Comparison of ENCODE assay signal across 10 mouse cellular contexts in the genomic region with DNA sequence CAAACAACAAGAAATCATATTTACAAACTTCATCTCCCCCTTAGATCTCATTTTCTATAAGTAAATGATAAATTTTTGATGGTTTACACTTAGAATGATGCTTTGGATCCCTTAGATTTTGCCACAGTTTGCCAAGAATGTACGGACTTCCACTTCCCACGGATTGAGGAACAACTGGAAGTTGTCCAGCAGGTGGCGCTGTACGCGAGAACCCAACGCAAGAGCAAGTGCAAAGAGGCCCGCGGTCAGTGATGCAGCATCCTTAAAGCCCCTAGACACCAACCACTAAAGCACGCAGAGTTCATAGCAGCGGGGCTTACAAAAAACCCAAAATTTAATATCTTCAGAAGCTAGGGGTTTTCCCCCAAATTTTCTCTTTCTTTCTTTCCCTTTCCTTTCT. TPM values are rescaled to one million over a fixed set of nuclear protein-coding genes. Genes with fewer than 3 reads are reported as not detected.
DNase-seq lines count a peak whose midpoint lies in the region; ATAC-seq and TF ChIP-seq lines count a peak whose summit lies in the region.
"Had no signal": no experiment of that assay in that cellular context is flagged by ENCODE, and none has a peak within 500 bp of the region (broad histone marks: within the 10 kb centered on the region; RNA-seq: fewer than 3 reads in every experiment).

No protein-coding gene starts in this region.

- no peaks in the 10 kb centered on the region for H3K36me3 ChIP-seq in hindbrain, embryonic 11.5 days (ENCODE audit: control insufficient read depth, insufficient read depth, low read length)
- peaks cover 62% of the 10 kb centered on the region for H3K36me3 ChIP-seq in hindbrain, embryonic 13.5 days
- peaks cover 40% of the 10 kb centered on the region; the same call in 1 of the 2 replicates for H3K36me3 ChIP-seq in embryonic facial prominence, embryonic 14.5 days (ENCODE audit: control insufficient read depth, insufficient read depth, low read length)
- H3K36me3 ChIP-seq in limb, embryonic 10.5 days: peaks cover 20% of the 10 kb centered on the region
- H3K36me3 ChIP-seq in thymus, adult 2 months (ENCODE audit: control insufficient read depth, insufficient read depth, low read length): peaks cover 18% of the 10 kb centered on the region

- TF ChIP-seq CTCF in bone marrow, adult 2 months (IDR thresholded peaks at IDR 0.05; ENCODE audit: control insufficient read depth, insufficient read depth, low read length): peak; percentile 94
- peak; percentile 85; the same call in 1 of the 2 replicates for TF ChIP-seq CTCF in thymus, adult 2 months (IDR thresholded peaks at IDR 0.05; ENCODE audit: borderline replicate concordance, control insufficient read depth, extremely low read depth, insufficient read depth, low read length, poor library complexity)

- no peak overlapping the region for H3K4me3 ChIP-seq in hindbrain, embryonic 11.5 days (ENCODE audit: low read depth, low read length)
- no peak overlapping the region for H3K4me3 ChIP-seq in hindbrain, embryonic 13.5 days
- no peak overlapping the region for H3K4me3 ChIP-seq in bone marrow, adult 2 months (replicated peaks; ENCODE audit: control insufficient read depth, low read depth, low read length)
- H3K4me3 ChIP-seq in embryonic facial prominence, embryonic 14.5 days (ENCODE audit: low read depth, low read length): no peak overlapping the region
- no peak overlapping the region for H3K4me3 ChIP-seq in limb, embryonic 10.5 days
- no peak overlapping the region for H3K4me3 ChIP-seq in thymus, adult 2 months (ENCODE audit: control insufficient read depth, insufficient read depth, low read length)
- H3K4me3 ChIP-seq: embryonic facial prominence, embryonic 15.5 days had no signal

- DNase-seq in hindbrain, embryonic 11.5 days (ENCODE audit: low spot score): peak; percentile 88
- peak; percentile 85 for DNase-seq in embryonic facial prominence, embryonic 14.5 days (ENCODE audit: low spot score)
- peak; percentile 85 for DNase-seq in induced T-regulatory cell, adult 2 months (ENCODE audit: low read depth)
- DNase-seq in limb, embryonic 10.5 days (ENCODE audit: low spot score): peak; percentile 91
- peak; percentile 13 for DNase-seq in ovary, adult 18-20 months (ENCODE audit: low spot score)
- DNase-seq in thymus, adult 2 months: peak; percentile 60

- no peak for TF ChIP-seq POLR2A in bone marrow, adult 2 months (IDR thresholded peaks at IDR 0.05; ENCODE audit: borderline replicate concordance, control insufficient read depth, low read depth, low read length)
- TF ChIP-seq POLR2A in thymus, adult 2 months (IDR thresholded peaks at IDR 0.05; ENCODE audit: control insufficient read depth, extremely low read depth, insufficient read depth, low read length, poor library complexity): no peak

- WGBS in hindbrain, embryonic 11.5 days: 13% methylated on average over 10 of the region's 10 CpGs
- WGBS in hindbrain, embryonic 13.5 days: 11% methylated on average over 10 of the region's 10 CpGs
- 7% methylated on average over 10 of the region's 10 CpGs for WGBS in bone marrow, adult 2 months
- 8% methylated on average over 10 of the region's 10 CpGs for WGBS in embryonic facial prominence, embryonic 14.5 days
- 15% methylated on average over 10 of the region's 10 CpGs for WGBS in limb, embryonic 10.5 days
- WGBS in thymus, adult 2 months: 7% methylated on average over 10 of the region's 10 CpGs

- H3K4me2 ChIP-seq in hindbrain, embryonic 11.5 days (replicated peaks; ENCODE audit: low read depth, low read length): no peak overlapping the region
- H3K4me2 ChIP-seq in hindbrain, embryonic 13.5 days: no peak overlapping the region
- H3K4me2 ChIP-seq in embryonic facial prominence, embryonic 14.5 days (ENCODE audit: low read depth, low read length): no peak overlapping the region
- H3K4me2 ChIP-seq: embryonic facial prominence, embryonic 15.5 days had no signal

- no peak overlapping the region for H3K9ac ChIP-seq in hindbrain, embryonic 11.5 days (ENCODE audit: low read depth, low read length)
- H3K9ac ChIP-seq in hindbrain, embryonic 13.5 days: no peak overlapping the region
- no peak overlapping the region for H3K9ac ChIP-seq in embryonic facial prominence, embryonic 14.5 days (ENCODE audit: low read depth, low read length)
- H3K9ac ChIP-seq: embryonic facial prominence, embryonic 15.5 days had no signal

- no peaks in the 10 kb centered on the region for H3K9me3 ChIP-seq in hindbrain, embryonic 11.5 days (ENCODE audit: control insufficient read depth, low read length)
- no peaks in the 10 kb centered on the region for H3K9me3 ChIP-seq in hindbrain, embryonic 13.5 days
- H3K9me3 ChIP-seq in embryonic facial prominence, embryonic 14.5 days (ENCODE audit: control insufficient read depth, low read length): no peaks in the 10 kb centered on the region
- H3K9me3 ChIP-seq in limb, embryonic 10.5 days (replicated peaks): no peaks in the 10 kb centered on the region
- H3K9me3 ChIP-seq: embryonic facial prominence, embryonic 15.5 days had no signal

- H3K27ac ChIP-seq in hindbrain, embryonic 11.5 days (ENCODE audit: low read depth, low read length): no peak overlapping the region
- H3K27ac ChIP-seq in hindbrain, embryonic 13.5 days: no peak overlapping the region
- H3K27ac ChIP-seq in bone marrow, adult 2 months (ENCODE audit: control insufficient read depth, insufficient read depth, low read depth, low read length, poor library complexity): no peak overlapping the region
- no peak overlapping the region for H3K27ac ChIP-seq in embryonic facial prominence, embryonic 14.5 days (replicated peaks; ENCODE audit: low read depth, low read length)
- no peak overlapping the region for H3K27ac ChIP-seq in limb, embryonic 10.5 days
- no peak overlapping the region for H3K27ac ChIP-seq in thymus, adult 2 months (ENCODE audit: control insufficient read depth, insufficient read depth, low read length)
- H3K27ac ChIP-seq: embryonic facial prominence, embryonic 15.5 days had no signal

- ATAC-seq in hindbrain, embryonic 11.5 days (ENCODE audit: low FRiP score): no peak
- ATAC-seq in hindbrain, embryonic 13.5 days (ENCODE audit: low FRiP score): no peak
- no peak for ATAC-seq in embryonic facial prominence, embryonic 14.5 days (ENCODE audit: low read depth)

- H3K4me1 ChIP-seq in hindbrain, embryonic 11.5 days (replicated peaks; ENCODE audit: control insufficient read depth, insufficient read depth, low read length): no peaks in the 10 kb centered on the region
- no peaks in the 10 kb centered on the region for H3K4me1 ChIP-seq in hindbrain, embryonic 13.5 days (replicated peaks)
- H3K4me1 ChIP-seq in bone marrow, adult 2 months (ENCODE audit: control insufficient read depth, insufficient read depth, low read length): no peaks in the 10 kb centered on the region
- no peaks in the 10 kb centered on the region for H3K4me1 ChIP-seq in embryonic facial prominence, embryonic 14.5 days (ENCODE audit: control insufficient read depth, insufficient read depth, low read length)
- H3K4me1 ChIP-seq in limb, embryonic 10.5 days: no peaks in the 10 kb centered on the region
- H3K4me1 ChIP-seq in thymus, adult 2 months (replicated peaks; ENCODE audit: control insufficient read depth, insufficient read depth, low read length): no peaks in the 10 kb centered on the region
- H3K4me1 ChIP-seq: embryonic facial prominence, embryonic 15.5 days had no signal

- no peaks in the 10 kb centered on the region for H3K27me3 ChIP-seq in hindbrain, embryonic 11.5 days (ENCODE audit: control insufficient read depth, insufficient read depth, low read length)
- no peaks in the 10 kb centered on the region for H3K27me3 ChIP-seq in hindbrain, embryonic 13.5 days
- no peaks in the 10 kb centered on the region for H3K27me3 ChIP-seq in embryonic facial prominence, embryonic 14.5 days (replicated peaks; ENCODE audit: control insufficient read depth, insufficient read depth, low read length)
- no peaks in the 10 kb centered on the region for H3K27me3 ChIP-seq in limb, embryonic 10.5 days (ENCODE audit: low read depth, poor library complexity, severe bottlenecking)
- H3K27me3 ChIP-seq in thymus, adult 2 months (ENCODE audit: control insufficient read depth, insufficient read depth, low read length): no peaks in the 10 kb centered on the region
- H3K27me3 ChIP-seq: embryonic facial prominence, embryonic 15.5 days had no signal

RNA-seq across cellular contexts. Expression of a gene that starts 16.0 kb away (rescaled TPM):
- polyA plus RNA-seq in hindbrain, embryonic 11.5 days (2014; fragmentation: Nextera tagmentation; extraction: Ambion mirVana): 19.3 and 25.6 TPM in 2 replicates
- polyA plus RNA-seq in hindbrain, embryonic 13.5 days (2015; fragmentation: Nextera tagmentation; extraction: Ambion mirVana): 31.2 and 32.2 TPM in 2 replicates
- 8.2 and 17.9 TPM in 2 replicates for polyA plus RNA-seq in bone marrow, adult 2 months (2011; ENCODE audit: insufficient read depth, insufficient read length, low replicate concordance, missing spikeins)
- 15.2 TPM in 2 replicates for polyA plus RNA-seq in embryonic facial prominence, embryonic 14.5 days (2014; fragmentation: Nextera tagmentation; extraction: Ambion mirVana)
- 10.8 and 14.9 TPM in 2 replicates for polyA plus RNA-seq in limb, embryonic 10.5 days (2016; fragmentation: Nextera tagmentation; extraction: Ambion mirVana)
- polyA plus RNA-seq in thymus, adult 2 months (2012; rRNA removed): 5.3 and 7.0 TPM in 2 replicates

RNA-seq across cellular contexts. Expression of a gene that starts 16.3 kb away (rescaled TPM):
- polyA plus RNA-seq in hindbrain, embryonic 11.5 days (2014; fragmentation: Nextera tagmentation; extraction: Ambion mirVana): 64.0 and 65.9 TPM in 2 replicates
- polyA plus RNA-seq in hindbrain, embryonic 13.5 days (2015; fragmentation: Nextera tagmentation; extraction: Ambion mirVana): 17.2 and 18.4 TPM in 2 replicates
- polyA plus RNA-seq in bone marrow, adult 2 months (2011; ENCODE audit: insufficient read depth, insufficient read length, low replicate concordance, missing spikeins): 36.3 and 52.6 TPM in 2 replicates
- 41.3 and 47.6 TPM in 2 replicates for polyA plus RNA-seq in embryonic facial prominence, embryonic 14.5 days (2014; fragmentation: Nextera tagmentation; extraction: Ambion mirVana)
- 81.2 and 90.7 TPM in 2 replicates for polyA plus RNA-seq in limb, embryonic 10.5 days (2016; fragmentation: Nextera tagmentation; extraction: Ambion mirVana)
- polyA plus RNA-seq in thymus, adult 2 months (2012; rRNA removed): 28.0 and 31.0 TPM in 2 replicates

RNA-seq across cellular contexts. Expression of a gene that starts 34.1 kb away (rescaled TPM):
- polyA plus RNA-seq in hindbrain, embryonic 11.5 days (2014; fragmentation: Nextera tagmentation; extraction: Ambion mirVana): not detected in 2 replicates
- 0.08 and 0.09 TPM in 2 replicates for polyA plus RNA-seq in hindbrain, embryonic 13.5 days (2015; fragmentation: Nextera tagmentation; extraction: Ambion mirVana)
- polyA plus RNA-seq in bone marrow, adult 2 months (2011; ENCODE audit: insufficient read depth, insufficient read length, low replicate concordance, missing spikeins): not detected in 2 replicates
- 0.30 and 0.35 TPM in 2 replicates for polyA plus RNA-seq in embryonic facial prominence, embryonic 14.5 days (2014; fragmentation: Nextera tagmentation; extraction: Ambion mirVana)
- not detected in 2 replicates for polyA plus RNA-seq in limb, embryonic 10.5 days (2016; fragmentation: Nextera tagmentation; extraction: Ambion mirVana)
- 0.31 and 0.32 TPM in 2 replicates for polyA plus RNA-seq in thymus, adult 2 months (2012; rRNA removed)
- polyA plus RNA-seq: neural tube, embryonic 14.5 days had no signal

RNA-seq across cellular contexts. Expression of a gene that starts 59.7 kb away (rescaled TPM):
- polyA plus RNA-seq in hindbrain, embryonic 11.5 days (2014; fragmentation: Nextera tagmentation; extraction: Ambion mirVana): 0.04 and 0.14 TPM in 2 replicates
- 0.04 and 0.08 TPM in 2 replicates for polyA plus RNA-seq in hindbrain, embryonic 13.5 days (2015; fragmentation: Nextera tagmentation; extraction: Ambion mirVana)
- not detected in 2 replicates for polyA plus RNA-seq in bone marrow, adult 2 months (2011; ENCODE audit: insufficient read depth, insufficient read length, low replicate concordance, missing spikeins)
- polyA plus RNA-seq in embryonic facial prominence, embryonic 14.5 days (2014; fragmentation: Nextera tagmentation; extraction: Ambion mirVana): 3.5 and 4.8 TPM in 2 replicates
- not detected in 2 replicates for polyA plus RNA-seq in limb, embryonic 10.5 days (2016; fragmentation: Nextera tagmentation; extraction: Ambion mirVana)
- polyA plus RNA-seq in thymus, adult 2 months (2012; rRNA removed): 0.01 TPM in 1 of 2 replicates, not detected in the other
- polyA plus RNA-seq: neural tube, embryonic 14.5 days had no signal

Comparison
In these comparisons a context has a peak if more than half of its experiments do, and no peak if none do; other contexts are left out.
1. DNase-seq: peak in every context shown above with its lines; median percentile 91 in limb, embryonic 10.5 days; 88 in hindbrain, embryonic 11.5 days; 85 in embryonic facial prominence, embryonic 14.5 days; 85 in induced T-regulatory cell, adult 2 months; 60 in thymus, adult 2 months; 13 in ovary, adult 18-20 months.